Mouse (Mus musculus) megakaryocyte progenitor cell, adult 5-6 weeks (primary cell): Measurements from ENCODE around the gene Tubg1. TPM values are rescaled to one million over a fixed set of nuclear protein-coding genes. Genes with fewer than 3 reads are reported as not detected.
A peak's percentile ranks its signal among the peaks of the same experiment; 100 is the strongest.

ENCODE experiments used
- ATAC-seq: replicated peaks from 2 replicates; pipeline ENCODE4 v1.8.0; 2016; ENCODE audit warnings: mild to moderate bottlenecking, moderate TSS enrichment, inconsistent platforms; ENCODE audit not compliant: poor library complexity
- total RNA-seq, 2 experiments: library from RNA; stranded (forward) in 1 of 2; stranded (reverse) in 1 of 2; fragments of 157-497, 149-512 nt in 1 of 2; fragments of 200-1000 nt in 1 of 2; gene quantifications; 2 replicates each; pipeline versions ENCODE4 v1.2.3 to v1.2.4; 2015 to 2017

Tubg1 gene
- total RNA-seq, 2 experiments from 2014 or later, result 21.2 to 43.3 TPM

- ATAC-seq, result peak; percentile 53
Measured at GRCm38 (mm10) chr11:101164677-101165580, 45.2 kb downstream of the Tubg1 start.

DNA sequence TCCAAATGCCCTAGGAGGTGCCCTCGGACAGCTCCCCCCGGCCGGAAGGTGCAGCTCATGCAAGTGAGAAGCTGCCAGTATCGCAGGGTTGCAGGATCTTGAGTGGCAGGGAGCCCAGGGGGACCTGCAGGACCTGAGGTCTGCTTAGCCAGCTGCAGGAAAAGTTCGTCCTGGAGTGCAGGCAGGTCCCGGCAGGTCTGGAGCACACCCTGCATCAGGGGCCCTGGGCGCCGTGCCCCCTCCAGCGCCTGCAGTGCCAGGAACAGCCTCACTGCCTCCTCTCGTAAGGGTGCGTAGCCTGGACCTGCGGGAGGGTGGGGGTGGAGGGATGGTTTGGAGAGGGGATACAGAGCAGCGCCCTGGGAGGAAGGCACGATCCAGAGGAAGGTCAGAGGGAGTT lies 46.6 kb downstream of the Tubg1 start:
- ATAC-seq, result no peak

GRCm38 (mm10) chr11:101167211-101167962 lies 47.6 kb downstream of the Tubg1 start:
- ATAC-seq, result no peak

- ATAC-seq, result no peak
Measured at GRCm38 (mm10) chr11:101167963-101168300, 48.2 kb downstream of the Tubg1 start.

- no peak for ATAC-seq
Measured at GRCm38 (mm10) chr11:101168301-101168980, 48.7 kb downstream of the Tubg1 start.

- ATAC-seq, result no peak
Measured at GRCm38 (mm10) chr11:101169301-101170107, 49.8 kb downstream of the Tubg1 start.

DNA sequence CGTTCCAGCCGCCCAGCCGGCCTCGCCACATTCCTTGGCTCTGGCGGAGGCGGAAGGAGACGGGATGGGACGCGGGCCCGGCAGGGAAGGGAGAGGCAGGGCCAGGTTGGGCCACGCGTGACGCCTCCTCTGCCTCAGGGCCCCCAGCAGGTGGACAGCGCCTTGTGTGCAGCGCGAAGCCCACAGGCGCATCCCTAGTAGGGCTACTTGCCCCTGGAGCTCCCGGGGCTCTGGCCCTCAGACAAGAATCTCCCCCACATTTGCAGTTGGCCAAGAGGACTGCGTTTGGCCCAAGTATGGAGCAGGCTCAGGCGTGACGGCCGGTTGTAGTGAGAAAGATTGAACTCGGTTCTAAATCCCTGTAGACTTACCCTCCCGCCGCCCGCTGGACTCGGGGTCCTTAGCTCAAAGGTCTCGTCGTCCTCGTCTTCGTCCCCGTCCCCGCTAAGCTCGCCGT lies 50.6 kb downstream of the Tubg1 start, which contains the start of gene Cntnap1:
Cntnap1 (plus strand) TSS at position 170 of the 457 bp plus-strand sequence.
- ATAC-seq, result no peak

- ATAC-seq, result peak; percentile 74
Measured at GRCm38 (mm10) chr11:101170811-101171610, 51.3 kb downstream of the Tubg1 start, which contains the start of gene Plekhh3. Gene Plekhh3 (minus strand): TSS chr11:101171351.

GRCm38 (mm10) chr11:101171721-101172433 lies 52.1 kb downstream of the Tubg1 start:
- 0 out of 2 replicates have a peak, but pooled peaks have one; percentile 7 for ATAC-seq

DNA sequence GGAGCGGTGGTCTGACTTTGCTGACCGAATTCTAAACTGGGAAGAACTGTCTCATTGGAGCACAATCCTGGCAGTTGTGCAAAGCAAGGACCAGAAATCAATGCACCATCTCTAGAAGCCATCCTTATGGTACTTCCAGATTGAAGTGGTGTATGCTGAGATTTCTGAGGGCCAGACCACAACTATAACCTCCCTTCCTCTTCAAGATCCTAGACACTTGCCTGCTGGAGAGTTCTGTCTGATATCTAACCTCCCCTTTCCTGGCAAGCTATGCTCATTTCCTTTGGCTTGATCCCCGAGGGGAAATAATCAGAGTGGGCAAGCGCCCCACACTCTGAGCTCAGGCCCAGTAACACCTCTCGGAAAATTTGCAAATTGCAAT lies 52.7 kb downstream of the Tubg1 start:
- no peak for ATAC-seq

- no peak for ATAC-seq
Measured at GRCm38 (mm10) chr11:101173112-101173511, 53.4 kb downstream of the Tubg1 start.

GRCm38 (mm10) chr11:101173631-101174388 lies 54.1 kb downstream of the Tubg1 start:
- peak; percentile 58 for ATAC-seq

GRCm38 (mm10) chr11:101174389-101174745 lies 54.6 kb downstream of the Tubg1 start:
- ATAC-seq, result no peak

GRCm38 (mm10) chr11:101174851-101175628 lies 55.3 kb downstream of the Tubg1 start, which contains the start of gene Ccr10:
Gene Ccr10 (minus strand): TSS chr11:101175443.
- ATAC-seq, result no peak

DNA sequence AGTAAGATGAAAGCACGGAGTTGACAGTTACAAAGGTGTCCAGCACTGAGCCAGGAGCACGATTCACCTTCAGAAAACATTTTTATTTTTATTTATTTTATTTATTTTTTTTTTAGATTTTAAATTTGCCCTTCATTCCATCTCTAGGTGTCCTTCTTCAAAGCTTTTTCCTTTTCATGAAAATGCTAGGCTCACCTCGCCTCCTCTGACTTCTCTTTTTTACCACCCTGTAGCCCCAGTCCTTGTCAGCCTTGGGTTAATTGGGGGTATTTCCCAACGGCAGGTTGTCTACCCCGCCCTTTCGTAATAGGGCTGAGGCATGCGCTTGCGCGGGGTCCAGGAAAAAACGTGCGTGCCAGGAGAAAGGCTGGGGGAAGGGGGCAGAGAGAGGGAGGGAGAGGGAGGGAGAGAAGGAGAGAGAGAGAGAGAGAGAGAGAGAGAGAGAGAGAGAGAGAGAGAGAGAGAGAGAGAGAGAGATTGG lies 55.9 kb downstream of the Tubg1 start:
- no peak; the same call in 1 of the 2 replicates for ATAC-seq
